Mouse (Mus musculus): ENCODE results near the gene Kiss1. TPM values are rescaled to one million over a fixed set of nuclear protein-coding genes. Genes with fewer than 3 reads are reported as not detected.
A peak's percentile ranks its signal among the peaks of the same experiment; 100 is the strongest.

Gene Kiss1
- polyA plus RNA-seq, 1 experiment from 2014 or later = 0.49 TPM

GRCm38 (mm10) chr1:133292608-133293007 is 29.1 kb upstream of the Kiss1 start:
- no peak for ATAC-seq (ENCODE audit: insufficient number of reproducible peaks, low FRiP score, low TSS enrichment, low read depth)
- Histone ChIP-seq H3K4me2 (replicated peaks) (no peak overlapping the region), H3K27me3 (no peaks in the 10 kb centered on the region), H3K27ac (replicated peaks) (no peak overlapping the region), H3K36me3 (0 out of 2 replicates have a peak, but pooled peaks cover 3% of the 10 kb centered on the region), H3K4me3 (replicated peaks) (no peak overlapping the region), H3K4me1 (peaks cover 23% of the 10 kb centered on the region), H3K9ac (no peak overlapping the region), H3K9me3 (replicated peaks) (no peaks in the 10 kb centered on the region)

GRCm38 (mm10) chr1:133296376-133296775 is 25.3 kb upstream of the Kiss1 start:
- Histone ChIP-seq H3K4me2 (replicated peaks) (no peak overlapping the region), H3K27me3 (no peaks in the 10 kb centered on the region), H3K4me1 (peaks cover 37% of the 10 kb centered on the region), H3K9me3 (replicated peaks) (no peaks in the 10 kb centered on the region), H3K4me3 (replicated peaks) (no peak overlapping the region), H3K9ac (no peak overlapping the region), H3K27ac (replicated peaks) (no peak overlapping the region; the same call in 1 of the 2 replicates), H3K36me3 (0 out of 2 replicates have a peak, but pooled peaks cover 3% of the 10 kb centered on the region)
- WGBS = 58% methylated on average over 9 of the region's 9 CpGs
- ATAC-seq (ENCODE audit: insufficient number of reproducible peaks, low FRiP score, low TSS enrichment, low read depth) = peak; percentile 31; the same call in 1 of the 2 replicates

- no peak overlapping the region for H3K27ac ChIP-seq (replicated peaks)
- H3K9ac ChIP-seq = no peak overlapping the region
- H3K4me2 ChIP-seq (replicated peaks) = no peak overlapping the region; the same call in 1 of the 2 replicates
- ATAC-seq (ENCODE audit: insufficient number of reproducible peaks, low FRiP score, low TSS enrichment, low read depth) = 0 out of 2 replicates have a peak, but pooled peaks have one; percentile 11
- WGBS = 35% methylated on average over 14 of the region's 14 CpGs
- no peaks in the 10 kb centered on the region for H3K9me3 ChIP-seq (replicated peaks)
- peaks cover 44% of the 10 kb centered on the region for H3K4me1 ChIP-seq
- no peaks in the 10 kb centered on the region for H3K36me3 ChIP-seq
- H3K4me3 ChIP-seq (replicated peaks) = no peak overlapping the region
- H3K27me3 ChIP-seq = no peaks in the 10 kb centered on the region
Measured at GRCm38 (mm10) chr1:133298816-133299215, 22.9 kb upstream of the Kiss1 start.

GRCm38 (mm10) chr1:133302540-133302939 is 19.1 kb upstream of the Kiss1 start:
- H3K27ac ChIP-seq (replicated peaks) = 0 out of 2 replicates have a peak overlapping the region, but pooled peaks have one; percentile 35
- H3K9me3 ChIP-seq (replicated peaks) = no peaks in the 10 kb centered on the region
- H3K27me3 ChIP-seq = no peaks in the 10 kb centered on the region
- WGBS = 24% methylated on average over 3 of the region's 3 CpGs
- H3K9ac ChIP-seq = no peak overlapping the region
- peaks cover 25% of the 10 kb centered on the region for H3K4me1 ChIP-seq
- no peak overlapping the region for H3K4me3 ChIP-seq (replicated peaks)
- no peak overlapping the region for H3K4me2 ChIP-seq (replicated peaks)
- ATAC-seq (ENCODE audit: insufficient number of reproducible peaks, low FRiP score, low TSS enrichment, low read depth) = no peak
- no peaks in the 10 kb centered on the region for H3K36me3 ChIP-seq

GRCm38 (mm10) chr1:133306842-133307241 is 14.8 kb upstream of the Kiss1 start:
- ATAC-seq (ENCODE audit: insufficient number of reproducible peaks, low FRiP score, low TSS enrichment, low read depth) = no peak
- Histone ChIP-seq H3K9ac (no peak overlapping the region), H3K27me3 (no peaks in the 10 kb centered on the region), H3K9me3 (replicated peaks) (no peaks in the 10 kb centered on the region), H3K4me2 (replicated peaks) (no peak overlapping the region), H3K4me3 (replicated peaks) (no peak overlapping the region), H3K36me3 (no peaks in the 10 kb centered on the region), H3K27ac (replicated peaks) (no peak overlapping the region), H3K4me1 (peaks cover 14% of the 10 kb centered on the region)
- WGBS = 7% methylated on average over 4 of the region's 4 CpGs

GRCm38 (mm10) chr1:133307318-133307717 is 14.4 kb upstream of the Kiss1 start:
- no peak for ATAC-seq (ENCODE audit: insufficient number of reproducible peaks, low FRiP score, low TSS enrichment, low read depth)
- Histone ChIP-seq H3K36me3 (no peaks in the 10 kb centered on the region), H3K27ac (replicated peaks) (no peak overlapping the region), H3K4me2 (replicated peaks) (no peak overlapping the region), H3K4me3 (replicated peaks) (no peak overlapping the region), H3K9me3 (replicated peaks) (no peaks in the 10 kb centered on the region), H3K9ac (no peak overlapping the region), H3K4me1 (peaks cover 14% of the 10 kb centered on the region), H3K27me3 (no peaks in the 10 kb centered on the region)
- WGBS = 15% methylated on average over 6 of the region's 6 CpGs

GRCm38 (mm10) chr1:133309652-133310267 is 11.9 kb upstream of the Kiss1 start, which contains the start of gene Golt1a:
Golt1a (plus strand) TSS chr1:133309800.
- WGBS = 64% methylated on average over 14 of the region's 14 CpGs
- Histone ChIP-seq H3K4me2 (replicated peaks) (no peak within 1 kb of the TSS), H3K4me3 (replicated peaks) (no peak within 1 kb of the TSS), H3K27me3 (no peaks in the 10 kb centered on the region), H3K9ac (no peak within 1 kb of the TSS), H3K4me1 (peaks cover 10% of the 10 kb centered on the region; the same call in 1 of the 2 replicates), H3K36me3 (no peaks in the 10 kb centered on the region), H3K9me3 (replicated peaks) (no peaks in the 10 kb centered on the region), H3K27ac (replicated peaks) (no peak within 1 kb of the TSS)
- ATAC-seq (ENCODE audit: insufficient number of reproducible peaks, low FRiP score, low TSS enrichment, low read depth) = no peak; the same call in 1 of the 2 replicates

- WGBS = 47% methylated on average over 4 of the region's 4 CpGs
- ATAC-seq (ENCODE audit: insufficient number of reproducible peaks, low FRiP score, low TSS enrichment, low read depth) = no peak
- Histone ChIP-seq H3K9ac (no peak overlapping the region), H3K4me3 (replicated peaks) (no peak overlapping the region), H3K4me2 (replicated peaks) (no peak overlapping the region), H3K9me3 (replicated peaks) (no peaks in the 10 kb centered on the region), H3K4me1 (peaks cover 10% of the 10 kb centered on the region; the same call in 1 of the 2 replicates), H3K27ac (replicated peaks) (no peak overlapping the region), H3K27me3 (no peaks in the 10 kb centered on the region), H3K36me3 (no peaks in the 10 kb centered on the region)
Measured at GRCm38 (mm10) chr1:133311240-133311639, 10.4 kb upstream of the Kiss1 start.

GRCm38 (mm10) chr1:133311946-133312345 is 9.7 kb upstream of the Kiss1 start:
- ATAC-seq (ENCODE audit: insufficient number of reproducible peaks, low FRiP score, low TSS enrichment, low read depth) = no peak
- WGBS = 11% methylated on average over 10 of the region's 10 CpGs
- no peak overlapping the region for H3K9ac ChIP-seq
- H3K4me3 ChIP-seq (replicated peaks) = no peak overlapping the region
- H3K36me3 ChIP-seq = no peaks in the 10 kb centered on the region
- H3K9me3 ChIP-seq (replicated peaks) = no peaks in the 10 kb centered on the region
- no peak overlapping the region for H3K4me2 ChIP-seq (replicated peaks)
- no peaks in the 10 kb centered on the region for H3K27me3 ChIP-seq
- no peak overlapping the region for H3K27ac ChIP-seq (replicated peaks)
- H3K4me1 ChIP-seq = peaks cover 8% of the 10 kb centered on the region; the same call in 1 of the 2 replicates

GRCm38 (mm10) chr1:133314364-133314763 is 7.3 kb upstream of the Kiss1 start:
- Histone ChIP-seq H3K27ac (replicated peaks) (no peak overlapping the region), H3K4me1 (peaks cover 8% of the 10 kb centered on the region; the same call in 1 of the 2 replicates), H3K36me3 (no peaks in the 10 kb centered on the region), H3K9ac (no peak overlapping the region), H3K9me3 (replicated peaks) (no peaks in the 10 kb centered on the region), H3K27me3 (no peaks in the 10 kb centered on the region), H3K4me3 (replicated peaks) (no peak overlapping the region), H3K4me2 (replicated peaks) (no peak overlapping the region)
- WGBS = 27% methylated on average over 8 of the region's 8 CpGs
- no peak for ATAC-seq (ENCODE audit: insufficient number of reproducible peaks, low FRiP score, low TSS enrichment, low read depth)

GRCm38 (mm10) chr1:133315775-133316174 is 5.9 kb upstream of the Kiss1 start:
- Histone ChIP-seq H3K4me3 (replicated peaks) (no peak overlapping the region), H3K27me3 (no peaks in the 10 kb centered on the region), H3K9ac (no peak overlapping the region), H3K9me3 (replicated peaks) (no peaks in the 10 kb centered on the region), H3K27ac (replicated peaks) (no peak overlapping the region), H3K4me2 (replicated peaks) (no peak overlapping the region), H3K36me3 (no peaks in the 10 kb centered on the region), H3K4me1 (peaks cover 8% of the 10 kb centered on the region; the same call in 1 of the 2 replicates)
- ATAC-seq (ENCODE audit: insufficient number of reproducible peaks, low FRiP score, low TSS enrichment, low read depth) = no peak
- 79% methylated on average over 6 of the region's 6 CpGs for WGBS

- WGBS = 80% methylated on average over 4 of the region's 4 CpGs
- Histone ChIP-seq H3K9ac (no peak overlapping the region), H3K9me3 (replicated peaks) (no peaks in the 10 kb centered on the region), H3K4me1 (peaks cover 6% of the 10 kb centered on the region; the same call in 1 of the 2 replicates), H3K36me3 (no peaks in the 10 kb centered on the region), H3K27me3 (no peaks in the 10 kb centered on the region), H3K4me3 (replicated peaks) (no peak overlapping the region), H3K4me2 (replicated peaks) (no peak overlapping the region), H3K27ac (replicated peaks) (no peak overlapping the region)
- ATAC-seq (ENCODE audit: insufficient number of reproducible peaks, low FRiP score, low TSS enrichment, low read depth) = no peak
Measured at GRCm38 (mm10) chr1:133316577-133316976, 5.1 kb upstream of the Kiss1 start.

Data from embryonic facial prominence, embryonic 15.5 days (tissue).